Mouse (Mus musculus) limb, embryonic 11.5 days (tissue): Measurements from ENCODE around the gene 9130409I23Rik. TPM values are rescaled to one million over a fixed set of nuclear protein-coding genes. Genes with fewer than 3 reads are reported as not detected.
A peak's percentile ranks its signal among the peaks of the same experiment; 100 is the strongest.
"Not testable (repeated sequence)": the region's sequence is repeated elsewhere in the genome, so short reads cannot be mapped to it uniquely, and the experiment has no call there.

Experiments
- ATAC-seq: fragments of 200-750 bp; cut with Nextera tagmentation; 2 replicates; pipeline ENCODE4 v1.8.0; 2017; ENCODE audit warnings: low read depth; ENCODE audit not compliant: insufficient number of reproducible peaks, low FRiP score, low TSS enrichment
- DNase-seq: peaks from one replicate; pipeline ENCODE4 v3.0.0-alpha.2; 2015; ENCODE audit warnings: low spot score
- H3K27ac ChIP-seq: fragments of 300-500 bp; sonication (generic); replicated peaks from 2 replicates; pipeline ENCODE4 v1.5.1; 2014; ENCODE audit warnings: low read depth, mild to moderate bottlenecking, low read length
- H3K27me3 ChIP-seq: fragments of 300-500 bp; sonication (generic); 2 replicates; pipeline ENCODE4 v1.6.1; 2014; ENCODE audit warnings: mild to moderate bottlenecking, low read length, mixed read lengths; ENCODE audit not compliant: control insufficient read depth, insufficient read depth
- H3K36me3 ChIP-seq: fragments of 300-500 bp; sonication (generic); 2 replicates; pipeline ENCODE4 v1.6.1; 2014; ENCODE audit warnings: mild to moderate bottlenecking, low read length, moderate library complexity, mixed read lengths; ENCODE audit not compliant: control insufficient read depth, insufficient read depth
- H3K4me1 ChIP-seq: fragments of 300-500 bp; sonication (generic); 2 replicates; pipeline ENCODE4 v1.6.1; 2014; ENCODE audit warnings: low read length, mixed read lengths; ENCODE audit not compliant: control insufficient read depth, insufficient read depth
- H3K4me2 ChIP-seq: fragments of 300-500 bp; sonication (generic); 2 replicates; pipeline ENCODE4 v1.6.1; 2014; ENCODE audit warnings: low read depth, mild to moderate bottlenecking, moderate library complexity; ENCODE audit not compliant: severe bottlenecking
- H3K4me3 ChIP-seq: fragments of 300-500 bp; sonication (generic); 2 replicates; pipeline ENCODE4 v1.5.1; 2014; ENCODE audit warnings: low read depth, low read length
- H3K9ac ChIP-seq: fragments of 300-500 bp; sonication (generic); 2 replicates; pipeline ENCODE4 v1.6.1; 2014; ENCODE audit warnings: mild to moderate bottlenecking, low read length
- H3K9me3 ChIP-seq: fragments of 300-500 bp; sonication (generic); 2 replicates; pipeline ENCODE4 v1.6.1; 2016; ENCODE audit warnings: low read length; ENCODE audit not compliant: control insufficient read depth
- WGBS: fragments of 180-500 bp; shearing (Covaris S2); extraction: QIAGEN DNeasy Blood & Tissue Kit; methylation state at CpG from one replicate; pipeline ENCODE4 v1.1.7; 2014; 5-methylcytosine and 5-hydroxymethylcytosine counted together
- polyA plus RNA-seq: library from polyadenylated mRNA; unstranded; fragments of >200 nt; fragmentation: Nextera tagmentation; extraction: Ambion mirVana; gene quantifications from 2 replicates; pipeline ENCODE4 v1.2.1, GENCODE M21; 2014

The 9130409I23Rik gene
- polyA plus RNA-seq, 1 experiment from 2014 or later: not detected

GRCm38 (mm10) chr1:181017212-181017711 is 33.8 kb upstream of the 9130409I23Rik start:
- Histone ChIP-seq H3K4me2 (peak overlapping the region; percentile 83), H3K27ac (no peak overlapping the region), H3K4me3 (peak overlapping the region; percentile 38), H3K4me1 (no peaks in the 10 kb centered on the region), H3K9ac (no peak overlapping the region), H3K9me3 (no peaks in the 10 kb centered on the region), H3K36me3 (no peaks in the 10 kb centered on the region), H3K27me3 (no peaks in the 10 kb centered on the region)
- WGBS: 0% methylated on average over 19 of the region's 22 CpGs
- DNase-seq: peak; percentile 85
- 0 out of 2 replicates have a peak, but pooled peaks have one; percentile 44 for ATAC-seq

GRCm38 (mm10) chr1:181017890-181018420 is 33.1 kb upstream of the 9130409I23Rik start:
- WGBS: 76% methylated on average over 13 of the region's 13 CpGs
- no peak for ATAC-seq
- H3K9me3 ChIP-seq: no peaks in the 10 kb centered on the region

GRCm38 (mm10) chr1:181020756-181021487 is 30.1 kb upstream of the 9130409I23Rik start, which contains the start of gene Ephx1:
TSS of gene Ephx1 (minus strand) at chr1:181020904.
- 66% methylated on average over 5 of the region's 5 CpGs for WGBS
- ATAC-seq (no peak), DNase-seq (no peak)
- Histone ChIP-seq H3K27ac (no peak within 1 kb of the TSS), H3K4me1 (no peaks in the 10 kb centered on the region), H3K4me2 (no peak within 1 kb of the TSS), H3K27me3 (no peaks in the 10 kb centered on the region), H3K4me3 (no peak within 1 kb of the TSS), H3K9me3 (no peaks in the 10 kb centered on the region), H3K9ac (no peak within 1 kb of the TSS), H3K36me3 (no peaks in the 10 kb centered on the region)

More at GRCm38 (mm10) chr1:181017890-181018420, 33.1 kb upstream of the 9130409I23Rik start:
- Histone ChIP-seq H3K4me3 (no peak overlapping the region), H3K4me1 (no peaks in the 10 kb centered on the region), H3K27me3 (no peaks in the 10 kb centered on the region), H3K9ac (no peak overlapping the region), H3K4me2 (peak overlapping the region; percentile 83; the same call in 1 of the 2 replicates), H3K27ac (no peak overlapping the region), H3K36me3 (no peaks in the 10 kb centered on the region)
- no peak for DNase-seq

GRCm38 (mm10) chr1:181021488-181021865 is 29.6 kb upstream of the 9130409I23Rik start:
- no peak overlapping the region for H3K4me2 ChIP-seq
- H3K27me3 ChIP-seq: no peaks in the 10 kb centered on the region
- ATAC-seq: no peak
- DNase-seq: no peak
- H3K27ac ChIP-seq: no peak overlapping the region
- H3K36me3 ChIP-seq: no peaks in the 10 kb centered on the region
- H3K4me3 ChIP-seq: no peak overlapping the region
- no peak overlapping the region for H3K9ac ChIP-seq
- no peaks in the 10 kb centered on the region for H3K9me3 ChIP-seq
- 73% methylated on average over 7 of the region's 7 CpGs for WGBS
- H3K4me1 ChIP-seq: no peaks in the 10 kb centered on the region

- 21% methylated on average over 1 of the region's 1 CpGs for WGBS
- H3K4me3 ChIP-seq: no peak overlapping the region
- H3K4me2 ChIP-seq: no peak overlapping the region
- H3K4me1 ChIP-seq: no peaks in the 10 kb centered on the region
- H3K27ac ChIP-seq: no peak overlapping the region
- H3K9me3 ChIP-seq: no peaks in the 10 kb centered on the region
- peak; percentile 54 for DNase-seq
- no peaks in the 10 kb centered on the region for H3K36me3 ChIP-seq
- H3K27me3 ChIP-seq: no peaks in the 10 kb centered on the region
- H3K9ac ChIP-seq: no peak overlapping the region
- ATAC-seq: no peak
Observed at GRCm38 (mm10) chr1:181022265-181022664, 28.8 kb upstream of the 9130409I23Rik start.

GRCm38 (mm10) chr1:181035015-181035778 is 15.8 kb upstream of the 9130409I23Rik start:
- DNase-seq, H3K9ac ChIP-seq, H3K4me2 ChIP-seq, H3K27ac ChIP-seq, ATAC-seq, H3K4me3 ChIP-seq, H3K9me3 ChIP-seq, H3K36me3 ChIP-seq, H3K27me3 ChIP-seq, H3K4me1 ChIP-seq: not testable (repeated sequence)
- 85% methylated on average over 5 of the region's 5 CpGs for WGBS

- no peaks in the 10 kb centered on the region for H3K9me3 ChIP-seq
- no peak overlapping the region for H3K9ac ChIP-seq
- no peak overlapping the region for H3K4me3 ChIP-seq
- H3K36me3 ChIP-seq: no peaks in the 10 kb centered on the region
- H3K4me1 ChIP-seq: no peaks in the 10 kb centered on the region
- no peak for DNase-seq
- no peak overlapping the region for H3K27ac ChIP-seq
- H3K27me3 ChIP-seq: no peaks in the 10 kb centered on the region
- ATAC-seq: no peak
- WGBS: 74% methylated on average over 4 of the region's 4 CpGs
- H3K4me2 ChIP-seq: no peak overlapping the region
Observed at GRCm38 (mm10) chr1:181037623-181038022, 13.4 kb upstream of the 9130409I23Rik start.

- Histone ChIP-seq H3K27me3 (no peaks in the 10 kb centered on the region), H3K4me2 (no peak overlapping the region), H3K4me3 (no peak overlapping the region), H3K4me1 (no peaks in the 10 kb centered on the region), H3K36me3 (no peaks in the 10 kb centered on the region), H3K9me3 (no peaks in the 10 kb centered on the region), H3K9ac (no peak overlapping the region), H3K27ac (no peak overlapping the region)
- ATAC-seq (no peak), DNase-seq (peak; percentile 48)
- WGBS: 17% methylated on average over 4 of the region's 4 CpGs
Observed at GRCm38 (mm10) chr1:181039652-181040051, 11.4 kb upstream of the 9130409I23Rik start.
